Mouse (Mus musculus) liver, postnatal 0 days (tissue): ENCODE data around the gene Trcg1.

Experiments
- CTCF ChIP-seq: sonication (generic); IDR thresholded peaks from 2 replicates; pipeline ENCODE4 v1.5.1; 2016; ENCODE audit warnings: antibody characterized with exemption, low read depth
- EP300 ChIP-seq: IDR thresholded peaks from 2 replicates; pipeline ENCODE4 v1.6.1; 2016; ENCODE audit warnings: antibody characterized with exemption, low read depth, mild to moderate bottlenecking

- TF ChIP-seq CTCF (no peak), EP300 (no peak)
Observed at GRCm38 (mm10) chr9:57278268-57278667, 41.9 kb downstream of the Trcg1 start.
